Mouse (Mus musculus) megakaryocyte, embryonic 14.5 days (primary cell): ENCODE data around the gene Bcl9l.

Experiments used
- FLI1 ChIP-seq: IDR thresholded peaks from 2 replicates; pipeline ENCODE4 v1.6.1; 2012; ENCODE audit warnings: low read length, inconsistent platforms, mixed read lengths
- GATA1 ChIP-seq: IDR thresholded peaks from 3 replicates; pipeline ENCODE4 v1.6.1; 2012; ENCODE audit warnings: mixed read lengths, low read length, inconsistent platforms, borderline replicate concordance

DNA sequence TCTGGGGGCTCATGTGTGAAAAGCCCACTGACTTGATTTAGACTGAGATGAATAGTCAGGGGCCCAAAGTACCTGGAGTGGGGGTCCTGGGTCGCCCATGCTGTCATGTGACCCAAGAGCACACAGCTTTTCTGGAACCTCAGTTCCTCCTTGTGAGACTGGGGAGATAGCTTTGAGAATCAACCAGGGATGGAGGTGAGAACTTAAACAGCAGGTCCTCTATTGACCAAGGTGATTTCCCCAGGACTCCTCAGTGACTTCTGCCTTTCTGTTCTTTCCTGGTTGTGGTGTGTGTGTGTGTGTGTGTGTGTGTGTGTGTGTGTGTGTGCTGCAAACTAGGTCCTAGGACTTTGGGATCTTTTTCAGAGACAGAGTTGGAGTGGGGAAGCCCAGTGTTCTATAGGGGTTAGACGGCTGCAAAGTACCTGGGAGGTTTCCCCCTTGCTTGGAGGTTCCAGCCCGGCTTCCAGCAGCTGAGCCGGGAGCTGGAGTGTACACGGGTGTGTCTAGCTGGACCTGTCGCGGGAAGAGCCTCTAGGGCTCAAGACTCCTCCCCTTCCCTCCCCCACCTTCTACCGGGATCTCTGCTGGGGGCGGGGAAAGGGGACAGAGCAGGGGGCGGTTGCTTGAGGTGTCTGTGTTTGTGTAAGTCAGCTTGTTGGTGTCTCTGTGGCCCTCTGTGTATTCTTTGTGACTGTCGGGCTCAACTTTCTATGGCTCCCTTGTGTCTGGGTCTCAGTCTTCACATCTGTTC, 15.2 kb downstream of the Bcl9l start:
- no peak for TF ChIP-seq GATA1
- no peak for TF ChIP-seq FLI1
